Mouse (Mus musculus): ENCODE measurements around the gene Rpgrip1l. TPM values are rescaled to one million over a fixed set of nuclear protein-coding genes. Genes with fewer than 3 reads are reported as not detected.

Rpgrip1l gene
- total RNA-seq (2021) = 1 to 10 TPM; 2.7 to 5.8 TPM

DNA sequence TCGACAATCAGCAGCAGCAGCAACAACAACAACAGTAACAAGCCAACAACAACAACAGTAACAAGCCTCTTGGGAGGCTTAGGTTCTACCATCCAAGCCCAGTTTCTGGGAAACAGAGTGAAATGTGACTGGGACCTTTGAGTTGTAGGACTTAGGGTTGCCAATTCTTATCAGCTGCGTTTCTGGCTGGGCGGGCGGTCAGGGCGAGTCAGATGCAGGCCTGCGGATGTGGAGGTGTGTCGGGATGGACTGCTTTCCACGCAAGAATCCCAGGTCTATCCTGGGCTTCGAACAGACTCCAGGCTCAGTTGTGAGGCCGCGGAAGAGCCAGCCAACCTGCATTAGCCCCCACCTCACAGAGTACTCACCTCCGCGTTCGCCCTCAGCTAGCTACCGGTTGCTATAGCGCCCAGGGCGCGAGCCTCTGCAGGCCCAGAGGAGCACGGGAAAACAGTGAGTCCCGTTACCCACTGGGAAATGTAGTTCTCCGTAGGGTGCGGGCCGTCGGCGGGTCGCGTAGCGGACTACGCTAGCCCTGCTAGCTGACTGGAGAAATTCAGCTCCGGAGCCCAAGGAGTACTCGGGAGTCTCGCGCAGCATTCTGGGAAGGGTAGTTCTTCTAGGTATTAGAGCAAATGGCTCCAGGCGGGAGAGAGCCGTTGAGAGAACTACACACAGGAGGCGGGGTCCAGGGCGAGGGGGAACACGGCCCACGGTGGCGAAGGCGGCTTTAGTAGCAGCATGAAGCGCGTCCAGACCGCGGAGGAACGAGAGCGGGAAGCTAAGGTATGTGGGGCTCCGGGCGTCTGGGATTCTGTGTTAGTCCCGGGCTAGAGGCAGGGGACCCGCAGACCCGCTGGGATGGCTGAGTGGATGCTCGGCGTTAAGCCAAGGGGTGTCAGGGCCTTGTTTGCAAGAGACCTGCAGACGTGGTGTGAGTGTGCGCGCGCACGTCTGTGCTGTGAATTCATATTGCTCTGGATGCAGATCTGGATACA is at the start of gene Rpgrip1l, which contains the start of gene Fto:
TSS of gene Rpgrip1l (minus strand) at position 428 of the 998 bp plus-strand sequence.
TSS of gene Fto (plus strand) at position 691 of the 998 bp plus-strand sequence.
- intact Hi-C loops (cut with DNase I) = loop anchor here (5.0 kb wide), 1 partner anchor 1054 kb away; no protein-coding TSS in a partner anchor
- DNase-seq = peak; percentile 97 to 99

DNA sequence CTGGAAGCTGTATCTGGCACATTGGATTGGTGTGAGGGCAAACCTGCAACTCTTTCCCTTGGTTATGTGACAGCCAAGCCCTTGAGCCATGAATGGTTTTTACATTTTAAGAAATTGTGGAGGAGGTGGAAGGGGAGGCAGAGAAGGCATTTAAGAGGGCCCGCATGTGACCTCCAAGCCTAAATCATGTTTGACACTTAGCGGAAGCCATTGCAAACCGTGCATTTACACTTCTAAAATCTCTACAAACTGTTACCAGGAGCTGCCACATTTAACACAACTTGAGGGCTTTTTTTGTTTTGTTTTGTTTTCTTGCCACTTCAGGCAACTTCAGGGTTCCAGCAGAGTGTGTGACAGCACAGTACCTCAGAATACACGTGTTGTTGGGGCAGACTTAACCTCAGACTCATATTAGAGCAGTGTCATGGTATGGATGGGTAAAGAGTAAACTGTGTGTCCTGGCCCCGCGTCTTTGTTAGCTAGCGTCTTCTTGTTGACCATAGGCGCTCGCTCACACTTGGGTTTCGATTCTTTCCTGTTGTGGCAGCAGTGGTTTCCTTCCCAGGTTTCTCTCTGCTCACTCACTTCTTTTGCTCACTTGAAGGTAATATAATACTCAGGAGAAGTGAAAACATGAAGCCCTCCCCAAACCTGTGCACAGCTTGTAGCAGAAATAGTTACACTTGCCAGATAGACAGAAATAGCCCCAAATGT is 47.7 kb upstream of the Rpgrip1l start:
- DNase-seq = no peak
- intact Hi-C loops (cut with DNase I) = no loop called here

DNA sequence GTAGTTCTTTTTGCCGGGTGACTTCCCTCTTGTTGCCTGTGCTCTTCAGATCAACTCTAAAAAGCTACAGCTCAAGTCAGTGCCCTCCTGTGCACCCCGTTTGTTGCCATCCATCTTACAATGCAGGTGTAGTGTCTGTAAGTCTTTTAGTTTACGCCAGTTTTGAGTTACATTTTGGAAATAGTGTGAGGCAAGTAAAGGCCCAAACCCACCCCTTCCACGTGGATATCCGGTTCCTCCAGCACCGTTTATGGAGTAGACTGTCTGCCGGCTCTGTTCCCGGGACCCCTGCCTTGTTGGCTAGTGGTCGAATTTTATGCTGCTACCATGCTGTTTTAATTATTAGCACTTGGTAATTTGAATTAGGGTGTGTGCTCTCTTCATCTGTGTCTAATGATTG is 46.4 kb upstream of the Rpgrip1l start:
- intact Hi-C loops (cut with DNase I) = no loop called here
- no peak for DNase-seq

DNA sequence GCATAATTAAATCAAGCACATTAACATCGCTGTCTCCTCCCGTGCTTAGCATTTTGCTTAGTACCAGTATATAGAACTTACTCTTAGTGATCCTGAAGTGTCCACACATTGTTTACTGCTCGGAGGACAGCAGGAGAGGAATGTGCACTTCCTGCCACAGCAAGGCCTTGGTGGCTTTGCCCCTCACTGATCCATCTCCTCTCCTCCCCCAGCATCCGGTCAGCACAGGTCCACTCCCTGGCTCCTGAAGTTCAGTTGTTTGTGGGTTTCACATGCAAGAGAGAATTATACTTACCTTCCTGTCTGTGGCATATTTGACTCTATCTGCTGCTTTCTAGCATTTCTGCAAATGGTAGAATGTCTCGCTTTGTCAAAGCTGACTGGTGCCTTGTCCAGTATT is 45.0 kb upstream of the Rpgrip1l start:
- no peak for DNase-seq
- intact Hi-C loops (cut with DNase I) = no loop called here

DNA sequence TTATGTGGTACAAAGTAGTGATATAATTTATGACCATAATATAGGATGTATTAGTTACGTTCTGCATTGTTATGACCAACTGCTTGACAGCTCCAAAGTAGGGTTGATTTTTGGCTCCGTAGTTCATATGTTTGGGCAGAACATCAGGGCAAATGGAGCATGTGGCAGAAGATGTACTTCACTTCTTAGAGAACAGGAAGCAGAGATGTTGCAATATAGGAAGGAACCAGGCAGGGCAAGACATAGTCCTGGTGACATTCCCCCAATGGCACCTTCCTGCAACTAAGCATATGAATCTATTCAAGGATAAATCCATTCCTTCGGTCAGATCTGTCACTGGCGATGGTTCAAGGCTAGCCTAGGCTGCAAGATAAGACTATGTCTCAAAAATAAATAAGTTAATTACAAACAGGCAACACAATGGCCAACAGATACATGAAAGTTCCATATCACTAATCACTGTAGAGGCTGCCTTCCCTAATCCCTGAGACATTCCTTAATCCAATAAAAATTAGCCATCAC is 44.5 kb upstream of the Rpgrip1l start:
- DNase-seq = no peak
- intact Hi-C loops (cut with DNase I) = no loop called here

DNA sequence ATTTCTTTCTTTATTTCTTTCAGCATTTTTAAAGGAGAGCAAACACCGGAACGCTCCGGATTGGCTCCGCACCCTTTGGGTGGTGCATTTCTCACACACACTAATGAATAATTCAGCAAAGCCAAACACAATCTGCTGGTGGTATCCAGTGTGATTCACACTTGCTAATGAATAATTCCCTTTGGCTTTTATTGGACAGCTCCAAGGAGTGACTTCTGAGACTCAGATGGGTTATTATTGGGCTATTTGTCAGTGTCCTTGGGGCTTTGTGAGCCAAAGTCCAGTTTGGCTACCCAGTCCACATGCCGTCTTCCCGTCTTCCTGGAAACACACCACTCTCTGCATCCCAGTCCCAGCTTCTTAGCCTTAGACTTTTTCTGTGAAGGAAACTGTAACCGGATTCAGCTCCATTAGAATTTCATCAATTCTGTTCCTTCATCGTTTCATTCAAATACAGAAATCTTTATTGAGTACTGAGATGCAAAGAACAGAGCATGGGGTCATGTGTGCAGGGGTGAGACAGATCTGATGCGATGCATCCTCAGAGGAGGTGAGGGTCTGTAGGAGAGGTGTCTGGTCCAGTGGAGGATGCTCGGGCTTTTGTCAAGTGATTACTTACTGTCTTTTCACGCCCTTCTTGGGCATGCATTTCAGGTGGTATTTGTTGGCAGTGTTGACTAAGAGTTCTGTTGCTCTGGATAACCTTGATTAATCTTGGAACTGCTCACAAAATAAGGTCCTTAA is 43.1 kb upstream of the Rpgrip1l start:
- intact Hi-C loops (cut with DNase I) = no loop called here
- no peak for DNase-seq

DNA sequence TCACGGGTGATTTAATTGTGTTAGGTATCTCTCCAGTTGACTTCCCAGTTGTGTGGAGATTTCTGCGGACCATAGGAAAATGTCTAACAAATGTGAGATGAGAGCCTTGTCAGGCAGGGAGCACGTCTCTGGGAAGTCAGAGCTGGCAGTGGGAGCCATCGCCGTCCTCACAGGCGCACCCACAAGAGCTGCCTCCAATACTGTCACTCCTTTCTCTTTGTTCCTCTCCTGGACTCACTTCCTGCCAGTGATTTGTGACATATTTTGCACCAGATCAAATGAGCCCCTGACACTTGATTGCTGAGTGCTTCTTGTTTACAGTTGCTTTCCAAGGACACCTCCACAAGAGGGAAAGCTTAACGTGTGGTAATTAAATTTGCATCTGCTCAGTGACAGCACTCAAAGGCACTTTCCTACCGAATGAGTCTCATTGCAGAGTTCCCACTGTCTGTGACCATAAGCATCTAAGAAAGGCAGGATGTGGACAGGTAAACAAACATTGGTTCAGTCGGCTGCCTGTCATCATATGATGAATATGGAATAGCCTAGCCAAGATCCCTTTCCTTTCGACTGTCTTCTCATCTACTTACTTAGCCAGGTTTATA is 42.3 kb upstream of the Rpgrip1l start:
- DNase-seq = no peak
- intact Hi-C loops (cut with DNase I) = no loop called here

DNA sequence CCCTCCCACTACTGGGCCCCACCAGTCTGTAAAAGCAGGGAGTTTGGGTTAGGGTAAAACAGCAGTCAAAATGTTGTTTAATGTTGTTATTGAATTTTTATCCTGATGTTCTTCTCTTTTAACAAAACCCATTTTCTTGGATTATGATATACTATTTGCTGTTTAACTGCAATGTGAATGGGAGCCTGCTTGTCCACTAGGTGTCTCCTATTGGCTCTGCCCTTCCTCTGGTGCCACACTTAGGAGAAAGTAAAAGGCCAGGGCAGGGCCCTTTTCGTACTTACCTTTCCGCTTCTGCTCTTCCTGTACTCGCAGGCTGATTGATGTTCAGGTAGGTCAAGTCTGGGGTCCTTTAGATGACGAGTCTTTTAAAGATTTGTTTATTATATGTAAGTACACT is 40.8 kb upstream of the Rpgrip1l start:
- intact Hi-C loops (cut with DNase I) = no loop called here
- DNase-seq = no peak

DNA sequence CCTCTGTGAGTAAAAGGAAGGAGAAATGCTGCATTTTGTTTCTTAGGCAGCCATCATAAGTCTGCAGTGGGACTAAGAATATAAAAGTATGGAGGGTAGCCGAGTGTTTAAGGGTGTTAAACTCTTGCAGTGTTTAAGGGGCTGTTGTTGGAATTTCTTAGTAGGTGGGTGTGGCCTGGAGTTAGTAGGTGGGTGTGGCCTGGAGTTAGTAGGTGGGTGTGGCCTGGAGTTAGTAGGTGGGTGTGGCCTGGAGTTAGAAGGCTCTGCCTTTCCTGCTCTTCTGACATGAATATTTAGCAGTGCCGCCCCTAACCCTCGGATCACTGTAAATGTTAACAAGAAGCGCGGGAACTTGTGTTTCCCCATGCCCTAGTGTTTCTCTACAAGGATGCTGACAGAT is 40.0 kb upstream of the Rpgrip1l start:
- DNase-seq = no peak
- intact Hi-C loops (cut with DNase I) = no loop called here

DNA sequence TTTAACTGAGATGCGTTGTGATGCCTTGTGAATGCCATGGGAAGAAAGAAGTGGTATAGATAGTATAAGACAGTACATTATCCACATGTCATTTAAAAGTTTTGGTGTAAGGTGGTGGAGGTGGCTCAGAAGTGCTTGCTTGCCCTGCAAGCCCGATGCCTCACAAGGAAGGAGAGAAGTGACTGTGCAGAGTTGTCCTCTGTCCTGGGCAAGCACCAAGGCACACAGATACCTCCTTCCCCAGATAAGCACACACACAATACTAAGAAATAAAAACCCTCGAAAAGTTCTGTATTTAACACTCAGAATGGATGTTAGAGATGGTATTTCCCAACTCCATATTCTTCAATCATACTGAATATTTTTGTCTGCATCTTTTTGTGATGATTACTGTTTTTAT is 39.5 kb upstream of the Rpgrip1l start:
- intact Hi-C loops (cut with DNase I) = no loop called here
- no peak for DNase-seq

DNA sequence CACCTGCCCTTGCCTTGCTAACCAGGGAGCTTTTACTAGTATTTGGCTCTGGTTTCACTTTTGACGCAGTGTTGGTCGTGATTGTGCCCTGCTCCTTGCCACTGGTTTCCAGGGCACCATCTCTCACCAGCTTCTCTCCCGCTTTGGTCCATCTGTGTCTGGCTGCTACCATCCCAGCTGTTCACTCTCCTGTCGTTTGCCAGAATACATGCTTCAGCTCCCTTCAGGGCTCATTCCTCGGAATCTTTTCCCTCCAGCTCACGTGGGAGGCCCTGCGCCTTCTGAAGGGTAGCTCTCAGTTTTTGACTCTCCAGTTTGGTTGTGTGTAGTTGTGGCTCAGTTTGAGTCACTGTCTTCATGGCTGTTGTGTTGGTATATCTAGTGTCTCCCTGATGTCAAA is 37.6 kb upstream of the Rpgrip1l start:
- peak in 1 of 2 experiments; percentile 48 for DNase-seq
- intact Hi-C loops (cut with DNase I) = no loop called here

DNA sequence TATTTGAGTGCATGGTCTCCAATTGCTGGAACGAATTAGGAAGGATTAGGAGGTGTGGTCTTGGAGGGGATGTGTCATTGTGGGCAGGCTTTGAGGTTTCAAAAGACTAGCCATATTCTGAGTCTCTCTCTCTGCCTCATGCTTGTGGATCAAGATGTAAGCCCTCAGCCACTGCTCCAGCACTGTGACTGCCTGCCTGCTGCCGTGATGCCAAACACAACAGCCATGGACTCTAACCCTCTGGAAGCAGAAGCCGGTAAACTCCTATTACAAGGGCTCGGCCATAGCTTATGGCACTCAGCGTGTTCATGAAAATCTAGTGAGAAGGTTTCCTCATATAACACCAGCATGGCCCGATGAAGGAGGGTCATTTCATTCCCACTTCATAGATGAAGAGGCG is 36.8 kb upstream of the Rpgrip1l start:
- intact Hi-C loops (cut with DNase I) = no loop called here

DNA sequence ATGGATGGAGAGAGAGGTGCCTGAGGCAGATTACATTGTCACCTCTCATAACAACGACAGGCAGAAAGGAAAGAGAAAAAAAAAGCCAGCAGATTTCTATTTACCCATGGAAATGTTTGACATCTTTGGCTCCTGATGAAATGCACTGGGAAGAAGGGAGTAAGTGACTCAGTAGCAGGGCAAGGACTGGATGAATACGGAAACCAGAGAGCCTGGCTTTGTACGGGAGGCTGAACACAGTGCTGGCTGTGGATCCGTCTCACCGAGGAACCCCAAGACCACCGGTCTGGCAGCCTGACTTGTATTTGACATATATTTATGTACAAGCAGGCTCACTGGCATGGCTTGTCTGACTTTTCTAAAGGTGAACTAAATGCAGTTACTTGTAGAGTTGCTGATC is 34.5 kb upstream of the Rpgrip1l start:
- intact Hi-C loops (cut with DNase I) = no loop called here
- DNase-seq = no peak

More for the DNA sequence above, 36.8 kb upstream of the Rpgrip1l start:
- no peak for DNase-seq

DNA sequence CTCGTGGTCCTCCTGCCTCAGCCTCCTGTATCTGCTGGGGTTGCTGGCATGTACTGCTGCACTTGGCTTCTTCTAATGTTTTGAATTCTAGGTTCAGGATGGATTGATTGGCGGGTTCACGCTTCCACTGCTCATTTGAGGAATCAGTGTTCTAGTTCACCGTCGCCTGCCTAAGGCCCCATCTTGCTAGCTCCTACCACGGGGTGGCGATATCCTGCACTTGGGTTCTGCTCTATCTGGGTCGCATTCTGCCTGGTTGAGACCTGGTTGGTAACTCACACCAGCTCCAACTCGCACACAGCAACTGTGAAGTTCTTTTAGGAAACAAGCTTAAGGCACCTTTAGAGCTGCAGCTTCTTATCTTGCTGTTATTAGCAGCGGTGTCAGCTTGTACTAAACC is 34.1 kb upstream of the Rpgrip1l start:
- intact Hi-C loops (cut with DNase I) = no loop called here

DNA sequence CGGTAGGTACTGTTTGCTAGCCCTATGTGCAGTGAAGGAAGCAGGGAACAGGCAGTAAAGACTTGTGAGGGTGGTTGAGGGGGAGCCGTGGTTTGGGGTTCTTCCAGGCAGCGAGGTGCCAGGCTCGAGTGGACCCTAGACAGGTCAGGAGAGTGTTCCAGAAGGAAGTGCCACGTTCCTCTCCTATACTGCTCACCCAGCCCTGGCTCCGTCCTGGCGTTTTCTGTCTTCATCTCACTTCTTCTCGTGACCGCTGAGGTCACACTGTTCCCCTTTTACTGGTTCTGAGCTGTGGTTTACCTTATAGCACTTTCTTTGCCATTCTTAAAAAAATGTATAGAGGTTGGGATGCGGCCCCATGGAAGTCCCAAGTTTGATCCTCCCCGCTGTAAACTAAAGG is 31.6 kb upstream of the Rpgrip1l start:
- intact Hi-C loops (cut with DNase I) = no loop called here
- DNase-seq = no peak

More for the DNA sequence above, 34.1 kb upstream of the Rpgrip1l start:
- no peak for DNase-seq

DNA sequence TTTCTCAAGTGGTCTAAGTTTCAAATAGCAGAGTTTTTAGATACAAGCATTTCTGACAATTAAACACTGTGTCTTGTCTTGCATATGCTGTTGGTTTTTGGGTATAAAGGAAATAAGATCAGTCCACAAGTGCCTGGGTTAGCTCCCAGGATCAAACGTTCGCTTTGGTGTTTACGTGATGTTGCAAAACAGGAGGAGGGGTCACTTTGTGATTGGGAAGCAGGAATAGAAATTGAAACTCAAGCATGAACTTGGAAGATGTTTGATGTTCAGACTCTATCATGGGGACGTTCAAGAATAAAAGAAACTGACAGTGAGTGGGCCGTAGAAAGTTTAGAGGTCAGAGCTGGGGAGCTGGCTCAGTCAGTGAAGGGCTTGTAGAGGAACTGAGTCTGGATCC is 29.7 kb upstream of the Rpgrip1l start:
- no peak for DNase-seq
- intact Hi-C loops (cut with DNase I) = no loop called here

DNA sequence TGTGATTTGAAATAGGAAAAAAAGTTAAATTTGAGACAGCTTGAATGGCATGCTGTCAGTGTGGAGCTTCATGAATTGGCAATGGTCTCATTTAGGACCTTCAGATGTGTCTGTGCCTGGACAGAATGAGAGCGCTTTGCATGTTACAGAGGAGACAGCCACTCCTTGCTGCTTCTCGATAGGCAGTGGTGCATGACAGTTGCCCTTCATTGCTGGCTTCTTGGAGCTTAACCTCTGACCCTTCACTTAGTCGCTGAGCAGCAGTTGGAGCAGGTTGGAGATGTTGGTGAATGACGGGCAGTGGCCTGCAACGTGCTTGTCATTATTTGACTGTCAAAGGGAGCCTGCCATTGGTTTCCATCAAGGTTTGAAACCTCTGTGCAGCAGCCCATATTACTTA is 29.1 kb upstream of the Rpgrip1l start:
- intact Hi-C loops (cut with DNase I) = no loop called here
- DNase-seq = no peak

DNA sequence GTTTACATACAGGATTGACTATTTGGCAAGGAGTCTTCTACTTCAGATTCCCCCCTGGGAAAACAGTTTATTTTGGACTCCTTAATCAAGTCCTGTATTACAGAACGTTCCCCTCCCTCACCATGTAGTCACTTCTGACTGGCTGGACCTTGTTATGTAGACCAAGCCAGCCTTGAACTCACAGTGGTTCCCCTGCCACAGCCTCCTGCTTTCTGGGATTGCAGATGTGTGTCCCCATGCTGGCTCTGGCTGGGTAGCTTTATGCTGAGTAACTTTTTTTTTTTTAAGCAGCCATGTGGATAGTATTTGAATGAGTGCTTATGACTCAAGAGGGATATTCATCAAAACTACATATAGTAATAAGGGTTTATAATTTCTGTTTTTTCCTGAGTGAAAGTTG is 27.7 kb upstream of the Rpgrip1l start:
- intact Hi-C loops (cut with DNase I) = no loop called here
- DNase-seq = no peak

DNA sequence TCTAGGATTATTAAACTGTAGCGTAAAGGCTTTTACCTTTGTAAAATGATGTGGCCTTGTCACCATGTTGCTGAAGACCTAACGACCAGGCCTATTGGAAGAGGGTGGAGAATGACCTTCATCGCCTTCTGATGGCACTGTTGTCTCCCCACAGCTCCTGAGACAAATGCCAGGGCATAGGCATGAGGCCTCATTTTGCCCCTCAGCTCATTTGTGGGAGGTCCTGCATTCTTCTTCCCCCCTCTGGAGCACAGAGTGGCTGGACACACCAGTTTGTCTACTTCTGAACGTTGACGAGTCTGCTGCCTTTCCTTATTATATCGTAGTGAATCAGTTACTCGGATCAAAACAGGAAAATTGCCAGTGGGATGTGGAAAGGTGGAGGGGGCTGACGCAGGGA is 26.6 kb upstream of the Rpgrip1l start:
- intact Hi-C loops (cut with DNase I) = no loop called here
- no peak for DNase-seq

DNA sequence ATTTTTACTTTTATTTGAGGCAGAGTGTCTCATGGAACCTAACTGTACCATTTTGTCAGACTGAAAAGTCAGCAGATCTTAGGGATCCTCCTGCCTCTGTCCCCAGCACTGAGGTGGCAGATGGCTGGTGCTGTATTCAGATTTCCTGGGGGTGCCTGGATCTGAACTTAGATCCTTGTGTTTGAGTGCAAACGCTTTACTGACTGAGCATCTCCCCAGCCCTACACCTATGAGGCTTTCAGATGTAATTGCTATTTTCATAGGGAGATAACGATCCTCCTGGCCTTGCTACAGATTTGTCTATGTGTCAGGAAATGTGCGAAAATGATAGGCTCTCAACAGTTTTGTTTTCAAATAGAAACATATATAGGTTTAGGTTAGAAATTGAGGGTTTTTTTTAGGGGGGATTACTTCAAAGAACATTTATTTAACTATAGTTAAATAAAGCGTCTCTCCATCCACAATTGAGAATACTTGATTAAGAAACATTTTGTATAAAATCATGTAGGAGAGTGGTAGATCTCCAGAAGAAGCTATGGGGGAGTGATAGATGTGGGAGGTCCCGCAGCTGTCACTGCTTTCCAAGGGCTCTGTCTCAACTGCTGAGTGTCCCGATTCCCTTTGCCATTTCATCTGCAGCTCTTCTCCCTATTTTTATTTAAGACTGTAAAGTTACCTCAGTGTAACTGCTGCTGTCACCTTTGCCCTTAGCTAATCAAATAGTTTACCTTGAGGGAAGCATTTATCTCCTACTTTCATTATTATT is 25.5 kb upstream of the Rpgrip1l start:
- no peak for DNase-seq
- intact Hi-C loops (cut with DNase I) = no loop called here
